Mouse (Mus musculus) MEL (cell line): ENCODE data around the gene Nup210l.

Source experiments
- BHLHE40 ChIP-seq: IDR thresholded peaks from 2 replicates; pipeline ENCODE4 v1.6.1; 2012; ENCODE audit warnings: low read depth, mild to moderate bottlenecking, inconsistent platforms, low read length, improper control_type of control experiment, borderline replicate concordance
- CHD2 ChIP-seq: IDR thresholded peaks from 2 replicates; pipeline ENCODE4 v1.6.1; 2011; ENCODE audit warnings: low read length, improper control_type of control experiment
- CTCF ChIP-seq, 3 experiments: IDR thresholded peaks in 2 of 3; conservative IDR thresholded peaks in 1 of 3; 2 replicates each; pipeline ENCODE4 v1.5.1; 2011 to 2012; ENCODE audit warnings: low read length in 3 of 3, low read depth in 2 of 3, mild to moderate bottlenecking in 2 of 3, improper control_type of control experiment in 1 of 3, inconsistent platforms in 1 of 3, mixed read lengths in 1 of 3, moderate library complexity in 1 of 3; ENCODE audit not compliant: control insufficient read depth in 1 of 3, insufficient read depth in 1 of 3, poor library complexity in 1 of 3, severe bottlenecking in 1 of 3
- GABPA ChIP-seq: IDR thresholded peaks from 2 replicates; pipeline ENCODE4 v1.6.1; 2012; ENCODE audit warnings: low read depth, mild to moderate bottlenecking, inconsistent platforms, low read length, improper control_type of control experiment, moderate library complexity
- KAT2A ChIP-seq: conservative IDR thresholded peaks from 2 replicates; pipeline ENCODE4 v1.6.1; 2012; ENCODE audit warnings: low read depth, low read length, improper control_type of control experiment, inconsistent platforms
- MEF2A ChIP-seq: IDR thresholded peaks from 2 replicates; pipeline ENCODE4 v1.6.1; 2014; ENCODE audit warnings: low read depth, mild to moderate bottlenecking, inconsistent platforms, low read length, improper control_type of control experiment; ENCODE audit not compliant: poor library complexity, insufficient replicate concordance, severe bottlenecking; ENCODE audit errors: extremely low read depth
- NELFE ChIP-seq: IDR thresholded peaks from 2 replicates; pipeline ENCODE4 v1.6.1; 2011; ENCODE audit warnings: low read depth, low read length, improper control_type of control experiment
- POLR2A ChIP-seq, 2 experiments: IDR thresholded peaks; 2 replicates each; pipeline ENCODE4 v1.6.1; 2011 to 2012; ENCODE audit warnings: low read length in 2 of 2, mild to moderate bottlenecking in 2 of 2, control low read depth in 1 of 2, improper control_type of control experiment in 1 of 2, low read depth in 1 of 2, moderate library complexity in 1 of 2; ENCODE audit not compliant: control insufficient read depth in 1 of 2, insufficient read depth in 1 of 2, poor library complexity in 1 of 2
- RAD21 ChIP-seq: IDR thresholded peaks from 2 replicates; pipeline ENCODE4 v1.6.1; 2011; ENCODE audit warnings: mild to moderate bottlenecking, low read depth, low read length, improper control_type of control experiment
- TCF12 ChIP-seq: IDR thresholded peaks from 2 replicates; pipeline ENCODE4 v1.6.1; 2014; ENCODE audit warnings: low read depth, mild to moderate bottlenecking, inconsistent platforms, low read length, improper control_type of control experiment, moderate library complexity
- ZC3H11A ChIP-seq: IDR thresholded peaks from 2 replicates; pipeline ENCODE4 v1.6.1; 2012; ENCODE audit warnings: low read depth, mild to moderate bottlenecking, inconsistent platforms, low read length, improper control_type of control experiment

GRCm38 (mm10) chr3:90083698-90084324, 20.1 kb upstream of the Nup210l start:
- no peak for TF ChIP-seq MEF2A
- TF ChIP-seq ZC3H11A, result no peak
- TF ChIP-seq BHLHE40, result no peak
- TF ChIP-seq CHD2, result no peak
- TF ChIP-seq NELFE, result no peak
- no peak for TF ChIP-seq CTCF (IDR thresholded peaks at IDR 0.05 in 2 of 3, conservative IDR thresholded peaks at IDR 0.05 in 1 of 3; ENCODE audit: control insufficient read depth in 1 of 3, insufficient read depth in 1 of 3, low read depth in 2 of 3, low read length in 3 of 3, poor library complexity in 1 of 3, severe bottlenecking in 1 of 3)
- TF ChIP-seq KAT2A, result no peak
- no peak for TF ChIP-seq TCF12
- no peak for TF ChIP-seq POLR2A (IDR thresholded peaks at IDR 0.05; ENCODE audit: control insufficient read depth in 1 of 2, insufficient read depth in 1 of 2, low read depth in 1 of 2, low read length in 2 of 2, poor library complexity in 1 of 2)
- no peak for TF ChIP-seq GABPA
- TF ChIP-seq RAD21, result no peak
